Mouse (Mus musculus) cortical plate, adult 2 months (tissue): ENCODE data around the gene Usp49. TPM values are rescaled to one million over a fixed set of nuclear protein-coding genes. Genes with fewer than 3 reads are reported as not detected.
"Not testable (repeated sequence)": the region's sequence is repeated elsewhere in the genome, so short reads cannot be mapped to it uniquely, and the experiment has no call there.

Source experiments
- H3K27ac ChIP-seq: fragments of 200-500 bp; 2 replicates; pipeline ENCODE4 v1.5.1; 2012; ENCODE audit warnings: low read length, control low read depth, inconsistent platforms; ENCODE audit not compliant: insufficient read depth
- H3K4me1 ChIP-seq: fragments of 200-500 bp; 2 replicates; pipeline ENCODE4 v1.6.1; 2011; ENCODE audit warnings: low read length; ENCODE audit not compliant: control insufficient read depth, insufficient read depth
- H3K4me3 ChIP-seq: fragments of 200-500 bp; 2 replicates; pipeline ENCODE4 v1.5.1; 2011; ENCODE audit warnings: mild to moderate bottlenecking, low read length, control low read depth; ENCODE audit not compliant: insufficient read depth
- CTCF ChIP-seq: fragments of 200-500 bp; IDR thresholded peaks from 2 replicates; pipeline ENCODE4 v1.5.1; 2011; ENCODE audit warnings: mild to moderate bottlenecking, control low read depth, low read length; ENCODE audit not compliant: insufficient read depth; ENCODE audit errors: extremely low read depth
- POLR2A ChIP-seq: fragments of 200-500 bp; IDR thresholded peaks from 2 replicates; pipeline ENCODE4 v1.6.1; 2011; ENCODE audit warnings: mild to moderate bottlenecking, low read length, control low read depth; ENCODE audit not compliant: insufficient read depth; ENCODE audit errors: extremely low read depth
- polyA plus RNA-seq: library from polyadenylated mRNA; depleted of rRNA; stranded (reverse); fragments of >200 nt; gene quantifications from 2 replicates; pipeline ENCODE4 v1.2.3, GENCODE M21; 2012

Gene Usp49
- polyA plus RNA-seq, 1 experiment: 12.4 TPM

DNA sequence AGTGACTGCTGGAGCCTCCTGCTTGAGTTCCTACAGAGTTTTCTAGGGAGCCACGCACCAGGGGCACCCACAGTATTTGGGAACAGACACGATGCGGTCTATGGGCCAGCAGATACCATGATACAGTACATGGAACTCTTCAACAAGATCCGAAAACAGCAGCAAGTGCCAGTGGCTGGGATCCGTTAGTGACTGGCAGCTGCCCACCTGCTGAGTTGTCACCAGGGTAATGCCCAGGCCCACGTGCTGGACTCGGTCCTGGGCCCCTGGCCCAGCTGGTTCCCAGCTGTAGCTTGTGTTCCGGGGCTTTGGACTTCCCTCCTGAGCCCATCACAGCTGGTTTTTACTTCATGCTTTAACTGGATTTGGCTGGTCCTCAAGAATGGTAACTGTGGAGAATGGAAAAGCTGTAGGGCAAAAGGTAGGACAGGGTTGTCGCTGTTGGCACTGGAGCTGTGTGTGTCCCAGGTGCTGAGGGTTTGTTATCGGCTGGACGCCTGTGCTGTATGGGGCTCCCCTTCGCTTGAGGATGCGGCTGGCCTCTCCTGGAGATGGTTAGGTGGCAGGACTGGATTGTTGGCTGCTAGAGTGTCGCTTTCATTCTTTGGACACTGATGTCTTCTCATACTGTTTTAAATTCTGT, 7.5 kb upstream of the Usp49 start:
- TF ChIP-seq CTCF (no peak), POLR2A (no peak)
- no peak overlapping the region for H3K4me3 ChIP-seq
- H3K27ac ChIP-seq: no peak overlapping the region
- no peaks in the 10 kb centered on the region for H3K4me1 ChIP-seq

DNA sequence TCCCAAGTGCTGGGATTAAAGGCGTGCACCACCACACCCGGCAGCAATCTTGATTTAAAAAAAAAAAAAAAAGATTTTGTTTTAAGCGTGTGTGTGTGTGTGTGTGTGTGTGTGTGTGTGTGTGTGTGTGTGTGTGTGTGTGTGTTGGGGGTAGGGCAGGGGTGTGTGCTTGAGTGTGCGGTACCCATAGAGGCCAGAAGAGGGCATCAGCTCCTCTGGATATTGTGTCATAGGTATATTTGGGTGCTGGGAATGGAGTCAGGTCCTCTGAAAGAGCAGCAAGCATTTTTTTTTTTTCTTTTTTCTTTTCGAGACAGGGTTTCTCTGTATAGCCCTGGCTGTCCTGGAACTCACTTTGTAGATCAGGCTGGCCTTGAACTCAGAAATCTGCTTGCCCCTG, 5.9 kb upstream of the Usp49 start:
- H3K4me1 ChIP-seq, H3K4me3 ChIP-seq, H3K27ac ChIP-seq: not testable (repeated sequence)

DNA sequence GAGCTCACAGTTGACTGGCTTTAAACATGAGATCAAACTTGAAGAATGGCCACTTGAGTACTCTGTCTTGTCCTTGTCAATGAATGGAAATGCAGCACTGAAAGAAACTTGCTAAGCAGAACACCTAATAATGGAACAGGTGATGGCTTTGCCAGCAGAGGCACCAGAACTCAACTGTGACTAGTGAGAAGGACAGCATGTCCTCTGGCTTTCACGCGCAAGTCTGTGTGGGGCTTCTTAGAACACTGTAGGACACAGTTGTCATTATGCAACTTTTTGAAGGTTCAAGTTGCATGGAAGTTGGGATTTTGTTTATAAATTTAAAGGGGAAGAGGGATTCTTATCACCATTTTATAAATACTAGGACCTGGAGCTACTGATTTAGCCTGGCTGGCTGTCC, 5.4 kb upstream of the Usp49 start:
- Histone ChIP-seq H3K27ac (no peak overlapping the region), H3K4me1 (no peaks in the 10 kb centered on the region), H3K4me3 (no peak overlapping the region)
- TF ChIP-seq POLR2A (no peak), CTCF (no peak)

DNA sequence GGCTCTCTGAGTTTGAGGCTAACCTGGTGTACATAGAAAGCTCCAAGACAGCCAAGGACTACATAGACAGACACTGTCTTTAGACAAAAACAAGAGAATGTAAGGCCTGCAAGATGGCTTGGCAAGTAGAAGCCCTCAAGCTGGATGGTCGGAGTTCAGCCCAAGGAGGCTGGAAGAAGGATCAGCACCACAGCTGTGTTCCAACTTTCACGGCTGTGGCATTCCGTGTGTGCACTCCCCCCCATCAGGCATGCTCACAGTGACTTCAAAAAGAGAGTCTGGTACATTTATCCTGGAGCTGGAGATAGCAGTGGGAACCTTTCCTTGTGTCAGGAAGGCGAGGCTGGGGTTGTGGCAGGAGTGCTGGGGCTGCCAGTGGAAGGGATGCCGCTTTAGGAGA, 4.5 kb upstream of the Usp49 start:
- peaks cover 3% of the 10 kb centered on the region; the same call in 1 of the 2 replicates for H3K4me1 ChIP-seq
- H3K27ac ChIP-seq: no peak overlapping the region
- H3K4me3 ChIP-seq: no peak overlapping the region
- no peak for TF ChIP-seq POLR2A
- TF ChIP-seq CTCF: no peak

DNA sequence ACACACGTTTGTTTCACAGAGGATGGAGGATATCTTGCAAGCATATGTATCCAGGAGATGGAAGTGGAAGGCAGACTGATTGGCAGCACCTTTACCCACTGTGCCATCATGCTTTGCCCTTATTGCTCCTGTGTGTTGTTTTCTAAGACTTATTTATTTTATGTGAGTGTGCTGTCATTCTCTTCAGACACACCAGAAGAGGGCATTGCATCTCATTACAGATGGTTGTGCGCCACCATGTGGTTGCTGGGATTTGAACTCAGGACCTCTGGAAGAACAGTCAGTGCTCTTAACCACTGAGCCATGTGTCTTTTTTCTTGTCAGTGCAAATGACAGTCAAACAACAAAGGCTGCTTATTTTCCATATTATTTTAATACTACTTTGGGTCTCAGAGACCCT, 2.7 kb upstream of the Usp49 start:
- peaks cover 3% of the 10 kb centered on the region; the same call in 1 of the 2 replicates for H3K4me1 ChIP-seq
- H3K4me3 ChIP-seq: no peak overlapping the region
- TF ChIP-seq CTCF: no peak
- no peak for TF ChIP-seq POLR2A
- no peak overlapping the region for H3K27ac ChIP-seq

DNA sequence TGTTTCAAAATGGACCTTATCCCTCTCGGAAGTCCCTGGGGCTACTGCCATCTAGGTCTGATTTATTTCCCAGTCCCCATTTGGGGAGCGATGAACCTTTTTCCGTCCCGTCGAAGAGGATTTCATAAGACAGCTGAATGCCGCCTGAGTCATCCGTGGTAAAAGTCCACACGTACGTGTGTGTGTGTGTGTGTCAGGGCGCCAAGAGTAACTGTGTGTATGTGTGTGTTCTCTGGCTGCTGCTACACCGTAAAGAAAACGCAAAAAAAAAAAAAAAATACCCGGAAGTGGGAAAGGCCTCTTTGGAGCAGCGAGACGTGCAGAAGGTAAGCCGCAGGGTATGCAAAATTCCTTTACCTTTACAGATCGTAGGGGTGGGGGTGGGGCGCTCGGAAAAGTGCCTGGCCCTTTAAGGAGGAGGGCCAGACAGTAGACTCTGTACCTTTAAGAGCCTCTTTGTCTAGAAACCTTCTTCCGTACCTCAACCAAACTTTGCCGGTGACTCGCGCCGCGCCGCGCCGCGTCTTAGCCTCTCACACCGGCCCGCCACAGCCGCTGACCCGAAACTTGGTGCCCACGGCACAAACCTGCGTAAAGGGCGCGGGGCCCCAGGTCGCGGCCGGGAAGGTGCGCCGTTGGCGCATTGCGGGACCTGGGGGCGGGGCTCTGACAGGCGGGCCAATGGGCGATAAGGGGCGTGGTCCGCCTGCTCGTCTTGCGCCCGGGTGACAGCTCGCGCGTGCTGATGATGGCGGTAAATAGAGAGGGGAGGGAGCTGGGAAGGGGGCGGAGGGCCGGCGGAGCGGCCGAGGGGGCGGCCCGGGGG, 1.4 kb upstream of the Usp49 start:
- Histone ChIP-seq H3K27ac (peak overlapping the region; percentile 97), H3K4me3 (peak overlapping the region; percentile 91), H3K4me1 (peaks cover 3% of the 10 kb centered on the region; the same call in 1 of the 2 replicates)
- TF ChIP-seq CTCF: no peak
- TF ChIP-seq POLR2A: no peak

DNA sequence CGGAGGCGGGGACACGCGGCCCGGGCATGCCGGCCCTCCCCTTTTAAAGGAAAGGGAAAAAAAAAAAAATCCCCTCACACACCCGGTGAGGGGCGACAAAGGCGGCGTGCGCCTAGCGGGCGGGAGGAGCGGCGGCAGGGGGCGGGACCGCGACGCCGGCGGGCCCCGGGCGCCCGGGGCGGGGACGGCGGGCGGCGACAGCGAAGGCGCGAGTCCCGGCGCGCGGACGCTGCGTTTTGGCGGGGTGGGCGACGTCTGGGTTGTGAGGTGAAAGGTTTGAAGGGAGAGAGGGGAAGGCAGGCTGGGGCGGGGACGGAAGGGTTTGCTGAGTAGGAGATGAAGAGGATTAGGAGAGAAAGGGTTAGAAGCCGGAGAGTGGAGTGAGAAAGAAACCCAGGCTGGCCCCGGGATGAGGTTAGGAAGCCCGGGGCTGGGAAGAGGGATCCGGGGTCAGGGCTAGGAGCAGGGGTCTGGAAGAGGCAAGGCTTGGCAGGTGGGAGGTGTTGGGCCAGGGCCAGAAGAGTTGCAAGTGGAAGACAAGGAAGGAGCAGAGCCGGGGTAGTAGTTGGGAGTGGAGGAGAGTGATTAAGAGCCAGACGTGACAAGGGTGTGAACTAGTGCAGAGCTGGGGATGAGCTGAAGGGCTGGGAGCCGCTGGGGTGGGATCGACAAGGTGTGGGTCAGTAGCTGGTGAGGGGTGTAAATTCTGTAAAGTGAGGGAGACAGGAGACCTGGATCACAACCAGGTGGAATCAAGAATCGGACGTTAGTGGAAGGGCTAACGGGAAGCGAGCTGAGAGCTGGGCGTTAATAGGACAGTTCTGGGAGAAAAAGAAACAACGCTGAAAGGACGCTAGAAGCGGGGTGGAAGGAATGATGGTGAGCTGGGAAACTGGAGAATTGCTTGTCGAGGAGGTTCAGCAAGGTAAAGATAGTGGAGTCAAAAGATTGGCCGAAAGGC, 493 bp upstream of the Usp49 start:
- Histone ChIP-seq H3K4me1 (peaks cover 3% of the 10 kb centered on the region; the same call in 1 of the 2 replicates), H3K27ac (no peak overlapping the region), H3K4me3 (peak overlapping the region; percentile 91)
- TF ChIP-seq POLR2A (no peak), CTCF (no peak)

DNA sequence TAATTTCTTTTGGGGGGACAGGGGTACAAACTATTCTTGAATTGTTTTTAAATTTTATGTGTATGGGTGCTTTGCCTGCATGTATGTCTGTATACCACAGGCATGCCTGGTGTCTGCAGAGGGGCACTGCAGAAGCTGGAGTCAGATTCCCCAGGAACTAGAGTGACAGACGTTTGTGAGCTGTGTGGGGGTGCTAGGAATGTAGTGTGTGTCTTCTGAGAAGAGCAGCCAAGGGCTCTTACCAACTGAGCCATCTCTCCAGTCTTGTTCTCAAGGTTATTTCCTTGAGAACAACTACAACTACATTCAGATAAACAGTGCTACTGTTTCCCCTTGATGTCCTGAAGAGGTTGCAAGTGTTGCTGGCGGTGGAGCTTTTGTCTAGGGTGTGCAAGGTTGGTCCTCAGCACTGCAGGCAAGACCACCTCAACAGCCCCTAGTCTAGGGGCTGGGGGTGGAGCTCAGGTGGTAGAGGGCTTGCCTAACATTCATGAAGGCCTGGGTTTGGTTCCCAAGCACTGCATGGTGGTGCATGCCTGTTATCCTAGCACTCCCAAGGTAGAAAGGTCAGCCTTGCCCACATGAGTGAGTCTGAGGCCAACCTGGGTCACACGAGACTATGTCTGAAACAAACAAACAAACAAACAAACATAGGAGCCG, 1.8 kb downstream of the Usp49 start:
- TF ChIP-seq CTCF: no peak
- no peak for TF ChIP-seq POLR2A
- Histone ChIP-seq H3K4me1 (peaks cover 3% of the 10 kb centered on the region; the same call in 1 of the 2 replicates), H3K4me3 (no peak overlapping the region), H3K27ac (no peak overlapping the region)

DNA sequence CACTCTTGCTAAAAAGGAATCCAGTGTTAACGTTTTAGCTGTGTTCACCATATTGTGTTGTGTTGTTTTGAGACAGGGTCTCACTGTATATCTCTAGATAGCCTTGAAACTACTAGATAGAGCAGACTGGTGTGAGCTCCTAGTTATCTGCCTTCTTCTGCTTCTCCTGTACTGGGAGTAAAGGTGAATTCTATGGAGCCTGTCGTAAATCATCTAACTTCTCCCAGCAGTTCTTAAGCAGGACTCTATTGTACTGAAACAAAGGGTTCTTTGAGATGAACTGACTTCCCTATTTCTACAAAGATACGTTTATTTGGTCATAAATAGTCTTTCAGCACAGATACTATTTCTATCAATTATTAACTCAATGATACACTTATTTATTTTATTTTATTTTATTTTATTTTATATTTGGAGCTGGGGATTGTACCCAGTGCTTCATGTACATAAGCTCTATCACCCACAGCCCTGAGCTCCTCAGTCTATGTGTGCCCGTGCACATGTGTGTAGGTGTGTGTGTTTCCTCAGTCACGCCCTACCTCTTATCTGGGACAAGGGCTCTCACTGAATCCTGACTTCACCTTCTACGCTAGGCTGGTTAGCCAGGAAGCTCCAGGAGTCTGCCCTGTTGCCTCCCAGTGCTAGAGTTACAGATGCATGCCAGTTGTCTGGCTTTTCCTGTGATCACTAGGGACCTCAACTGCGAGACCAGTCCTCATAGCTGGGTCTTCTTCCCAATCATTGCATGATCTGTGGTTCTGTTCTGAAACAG, 3.7 kb downstream of the Usp49 start:
- no peak for TF ChIP-seq POLR2A
- Histone ChIP-seq H3K27ac (no peak overlapping the region), H3K4me3 (no peak overlapping the region), H3K4me1 (peaks cover 3% of the 10 kb centered on the region; the same call in 1 of the 2 replicates)
